Mouse (Mus musculus) CH12.LX (cell line): ENCODE measurements around the gene Tada2a.

Source experiments
- CTCF ChIP-seq, 2 experiments: IDR thresholded peaks in 1 of 2; conservative IDR thresholded peaks in 1 of 2; 2 replicates each; pipeline ENCODE4 v1.5.1; 2011 to 2012; ENCODE audit warnings: low read depth in 2 of 2, low read length in 2 of 2, improper control_type of control experiment in 1 of 2, inconsistent platforms in 1 of 2, mild to moderate bottlenecking in 1 of 2, moderate library complexity in 1 of 2
- JUN ChIP-seq: IDR thresholded peaks from 2 replicates; pipeline ENCODE4 v1.6.1; 2011; ENCODE audit warnings: low read depth, mild to moderate bottlenecking, low read length, improper control_type of control experiment, moderate library complexity; ENCODE audit not compliant: insufficient read depth
- JUND ChIP-seq: conservative IDR thresholded peaks from 2 replicates; pipeline ENCODE4 v1.6.1; 2011; ENCODE audit warnings: low read depth, low read length, improper control_type of control experiment
- POLR2A ChIP-seq: IDR thresholded peaks from 2 replicates; pipeline ENCODE4 v1.6.1; 2011; ENCODE audit warnings: low read depth, mild to moderate bottlenecking, improper control_type of control experiment, low read length
- TCF12 ChIP-seq: IDR thresholded peaks from 2 replicates; pipeline ENCODE4 v1.6.1; 2014; ENCODE audit warnings: low read depth, mild to moderate bottlenecking, inconsistent platforms, low read length, improper control_type of control experiment
- ZMIZ1 ChIP-seq: IDR thresholded peaks from 2 replicates; pipeline ENCODE4 v1.6.1; 2012; ENCODE audit warnings: low read depth, mild to moderate bottlenecking, inconsistent platforms, low read length, improper control_type of control experiment

- TF ChIP-seq POLR2A (no peak), CTCF (conservative IDR thresholded peaks at IDR 0.05 in 1 of 2, IDR thresholded peaks at IDR 0.05 in 1 of 2; ENCODE audit: low read depth in 2 of 2, low read length in 2 of 2) (no peak), JUN (no peak), JUND (no peak), TCF12 (no peak), ZMIZ1 (no peak)
Observed at GRCm38 (mm10) chr11:84164123-84164522, 34.7 kb upstream of the Tada2a start.
